Mouse (Mus musculus) CH12F3 (cell line): ENCODE data around the gene Erg.

Experiments used
- in situ Hi-C: fragments of 300-500 bp; cut with MboI; formaldehyde crosslinking; loops from 2 replicates; pipeline ENCODE4 v1.14.3; 2020; ENCODE audit warnings: low sequenced_read_pairs

Erg gene

GRCm38 (mm10) chr16:95490386-95490785 lies 96.0 kb downstream of the Erg start:
- in situ Hi-C loops: no loop called here

- in situ Hi-C loops: no loop called here
Observed at GRCm38 (mm10) chr16:95487606-95488351, 98.6 kb downstream of the Erg start.

- in situ Hi-C loops: no loop called here
Observed at GRCm38 (mm10) chr16:95481176-95481575, 105.2 kb downstream of the Erg start.

- in situ Hi-C loops: no loop called here
Observed at GRCm38 (mm10) chr16:95478558-95478957, 107.8 kb downstream of the Erg start.

- in situ Hi-C loops: no loop called here
Observed at GRCm38 (mm10) chr16:95475041-95475440, 111.4 kb downstream of the Erg start.

GRCm38 (mm10) chr16:95473946-95474345 lies 112.4 kb downstream of the Erg start:
- in situ Hi-C loops: no loop called here

GRCm38 (mm10) chr16:95472771-95473170 lies 113.6 kb downstream of the Erg start:
- in situ Hi-C loops: no loop called here

GRCm38 (mm10) chr16:95469262-95470139 lies 116.9 kb downstream of the Erg start:
- in situ Hi-C loops: loop anchor here (10.0 kb wide), 1 partner anchor 495 kb away; no protein-coding TSS in a partner anchor

- in situ Hi-C loops: loop anchor here (10.0 kb wide), 1 partner anchor 497 kb away; no protein-coding TSS in a partner anchor
Observed at GRCm38 (mm10) chr16:95467893-95468292, 118.5 kb downstream of the Erg start.

GRCm38 (mm10) chr16:95466548-95466947 lies 119.8 kb downstream of the Erg start:
- in situ Hi-C loops: loop anchor here (10.0 kb wide), 1 partner anchor 498 kb away; no protein-coding TSS in a partner anchor

GRCm38 (mm10) chr16:95464609-95465008 lies 121.8 kb downstream of the Erg start:
- in situ Hi-C loops: loop anchor here (10.0 kb wide), 1 partner anchor 500 kb away; no protein-coding TSS in a partner anchor

- in situ Hi-C loops: loop anchor here (10.0 kb wide), 1 partner anchor 501 kb away; no protein-coding TSS in a partner anchor
Observed at GRCm38 (mm10) chr16:95463796-95464195, 122.6 kb downstream of the Erg start.

- in situ Hi-C loops: loop anchor here (10.0 kb wide), 1 partner anchor 503 kb away; no protein-coding TSS in a partner anchor
Observed at GRCm38 (mm10) chr16:95461941-95462340, 124.5 kb downstream of the Erg start.

- in situ Hi-C loops: loop anchor here (10.0 kb wide), 1 partner anchor 504 kb away; no protein-coding TSS in a partner anchor
Observed at GRCm38 (mm10) chr16:95460336-95460735, 126.1 kb downstream of the Erg start.

GRCm38 (mm10) chr16:95459325-95459691 lies 127.1 kb downstream of the Erg start:
- in situ Hi-C loops: no loop called here

GRCm38 (mm10) chr16:95458590-95459324 lies 127.6 kb downstream of the Erg start:
- in situ Hi-C loops: no loop called here

- in situ Hi-C loops: no loop called here
Observed at GRCm38 (mm10) chr16:95457006-95457405, 129.4 kb downstream of the Erg start.

GRCm38 (mm10) chr16:95455896-95456295 lies 130.5 kb downstream of the Erg start:
- in situ Hi-C loops: no loop called here

- in situ Hi-C loops: no loop called here
Observed at GRCm38 (mm10) chr16:95455461-95455860, 130.9 kb downstream of the Erg start.

GRCm38 (mm10) chr16:95452411-95452810 lies 134.0 kb downstream of the Erg start:
- in situ Hi-C loops: no loop called here

- in situ Hi-C loops: no loop called here
Observed at GRCm38 (mm10) chr16:95449361-95449725, 137.1 kb downstream of the Erg start.
